Mouse (Mus musculus): ENCODE measurements at regions not wholly inside any gene's neighbourhood (a gene's known extent, or its start where the extent isn't known, plus 50 kb on each side); places are given as distances from the start of the nearest gene placed in this dataset.

DNA sequence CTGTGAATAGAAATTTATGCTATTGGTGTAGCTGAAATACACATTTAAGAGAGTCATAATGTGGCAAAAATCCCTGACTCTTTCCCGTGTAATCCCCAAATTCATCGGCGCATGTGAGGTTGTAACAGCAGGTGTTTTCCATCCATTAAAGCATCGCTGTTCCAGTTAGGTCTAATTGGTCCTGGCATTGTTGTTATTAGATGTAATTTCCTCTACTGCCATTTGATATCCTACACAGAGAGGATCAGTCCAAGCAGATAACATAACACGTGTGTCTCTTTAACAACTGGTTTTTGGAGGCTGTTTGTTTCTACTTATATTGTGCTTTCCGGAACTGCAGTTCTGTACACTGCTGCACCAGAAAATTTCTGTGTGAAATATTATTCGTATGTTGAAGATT is 101.8 kb downstream of the Vgll3 start:
- in situ Hi-C loops (cut with MboI; ENCODE audit: low pct_unique_long_range_greater_than_20kb in 1 of 2, low sequenced_read_pairs in 2 of 2, unreplicated experiment in 1 of 2), result no loop called here

- in situ Hi-C loops (cut with MboI; ENCODE audit: low pct_unique_long_range_greater_than_20kb in 1 of 2, low sequenced_read_pairs in 2 of 2, unreplicated experiment in 1 of 2), result no loop called here
These were observed 110.9 kb downstream of the Vgll3 start for GRCm38 (mm10) chr16:65925986-65926385.

- in situ Hi-C loops (cut with MboI; ENCODE audit: low pct_unique_long_range_greater_than_20kb in 1 of 2, low sequenced_read_pairs in 2 of 2, unreplicated experiment in 1 of 2), result no loop called here
These were observed 148.8 kb downstream of the Vgll3 start for GRCm38 (mm10) chr16:65963829-65964228.

- in situ Hi-C loops (cut with MboI; ENCODE audit: low pct_unique_long_range_greater_than_20kb in 1 of 2, low sequenced_read_pairs in 2 of 2, unreplicated experiment in 1 of 2), result no loop called here
These were observed 149.2 kb downstream of the Vgll3 start for GRCm38 (mm10) chr16:65964260-65964659.

GRCm38 (mm10) chr16:65977075-65977474 is 162.0 kb downstream of the Vgll3 start:
- in situ Hi-C loops (cut with MboI; ENCODE audit: low pct_unique_long_range_greater_than_20kb in 1 of 2, low sequenced_read_pairs in 2 of 2, unreplicated experiment in 1 of 2), result no loop called here

DNA sequence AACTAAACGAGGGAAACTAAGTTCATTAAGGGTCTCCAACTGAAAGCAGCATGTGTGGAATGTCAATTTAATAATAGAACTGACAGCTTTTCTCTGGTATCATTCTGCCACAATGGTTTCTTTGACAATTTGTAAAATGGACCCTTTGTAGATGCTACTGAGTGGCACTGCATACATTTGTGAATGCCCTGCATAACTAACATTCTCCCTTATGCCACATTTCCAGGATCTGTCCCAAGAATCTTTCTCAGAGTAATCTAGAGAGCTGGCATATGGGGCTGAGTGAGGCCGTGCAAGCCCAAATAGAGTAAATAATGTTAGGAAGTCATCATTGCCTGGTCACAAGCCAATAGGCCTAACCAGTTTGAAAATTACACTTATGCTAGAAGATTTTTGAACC is 172.1 kb downstream of the Vgll3 start:
- in situ Hi-C loops (cut with MboI; ENCODE audit: low pct_unique_long_range_greater_than_20kb in 1 of 2, low sequenced_read_pairs in 2 of 2, unreplicated experiment in 1 of 2), result no loop called here

DNA sequence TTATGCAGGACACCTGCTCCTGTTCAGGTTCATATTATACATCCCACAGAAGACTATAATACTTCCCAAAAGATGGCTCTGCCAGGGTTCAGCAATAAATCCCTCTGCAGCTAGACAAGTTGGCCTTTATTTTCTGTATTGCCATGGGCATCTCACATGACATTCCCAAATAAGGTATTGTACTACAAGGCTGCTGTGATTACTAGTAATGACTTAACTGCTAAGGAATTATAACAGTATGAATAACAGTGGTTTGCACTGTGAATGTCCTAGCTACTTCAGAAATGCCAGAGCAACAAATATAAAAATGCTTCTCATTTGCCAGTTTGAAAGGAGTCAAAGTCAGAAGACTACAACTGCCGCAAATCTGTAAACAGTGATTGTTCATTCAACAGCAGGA is 184.3 kb downstream of the Vgll3 start:
- in situ Hi-C loops (cut with MboI; ENCODE audit: low pct_unique_long_range_greater_than_20kb in 1 of 2, low sequenced_read_pairs in 2 of 2, unreplicated experiment in 1 of 2), result no loop called here

DNA sequence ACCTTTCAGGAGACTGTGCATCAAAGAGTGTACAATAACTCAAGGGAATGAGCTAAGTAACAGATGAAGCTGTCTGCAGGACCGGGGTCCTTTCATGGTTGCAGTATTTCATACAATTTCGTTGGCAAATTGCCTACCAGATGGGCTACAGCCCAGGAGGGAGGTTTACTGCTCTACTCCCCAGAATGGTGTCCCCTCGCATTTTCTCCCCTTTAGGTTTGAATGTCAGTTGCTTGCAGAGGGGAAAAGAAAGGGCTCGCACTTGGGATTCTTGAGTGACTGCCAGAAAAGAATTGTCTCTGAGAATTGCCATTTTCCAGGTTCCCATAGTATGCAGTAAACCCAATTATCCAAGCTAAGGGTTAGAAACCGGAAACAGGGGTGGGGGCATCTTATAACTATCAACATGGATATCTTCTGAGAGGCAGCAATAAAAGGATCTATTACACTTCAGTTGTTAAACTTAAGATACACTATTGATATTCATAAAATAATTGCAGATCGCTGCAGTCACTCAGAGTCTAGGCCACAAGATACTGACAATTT is 185.7 kb downstream of the Vgll3 start:
- in situ Hi-C loops (cut with MboI; ENCODE audit: low pct_unique_long_range_greater_than_20kb in 1 of 2, low sequenced_read_pairs in 2 of 2, unreplicated experiment in 1 of 2), result loop anchor here in 1 of 2 experiments (25.0 kb wide), 2 partner anchors 288 to 364 kb away; no protein-coding TSS in a partner anchor

GRCm38 (mm10) chr16:66004689-66005088 is 189.6 kb downstream of the Vgll3 start:
- in situ Hi-C loops (cut with MboI; ENCODE audit: low pct_unique_long_range_greater_than_20kb in 1 of 2, low sequenced_read_pairs in 2 of 2, unreplicated experiment in 1 of 2), result loop anchor here in 1 of 2 experiments (25.0 kb wide), 2 partner anchors 292 to 367 kb away; no protein-coding TSS in a partner anchor

GRCm38 (mm10) chr16:66005954-66006580 is 191.0 kb downstream of the Vgll3 start:
- in situ Hi-C loops (cut with MboI; ENCODE audit: low pct_unique_long_range_greater_than_20kb in 1 of 2, low sequenced_read_pairs in 2 of 2, unreplicated experiment in 1 of 2), result loop anchor here in 1 of 2 experiments (25.0 kb wide), 2 partner anchors 294 to 369 kb away; no protein-coding TSS in a partner anchor

- in situ Hi-C loops (cut with MboI; ENCODE audit: low pct_unique_long_range_greater_than_20kb in 1 of 2, low sequenced_read_pairs in 2 of 2, unreplicated experiment in 1 of 2), result loop anchor here (10.0 to 25.0 kb wide), 3 partner anchors 301 to 389 kb away; no protein-coding TSS in a partner anchor
These were observed 198.6 kb downstream of the Vgll3 start for GRCm38 (mm10) chr16:66013608-66014007.

- in situ Hi-C loops (cut with MboI; ENCODE audit: low pct_unique_long_range_greater_than_20kb in 1 of 2, low sequenced_read_pairs in 2 of 2, unreplicated experiment in 1 of 2), result loop anchor here (10.0 to 25.0 kb wide), 3 partner anchors 303 to 390 kb away; no protein-coding TSS in a partner anchor
These were observed 200.0 kb downstream of the Vgll3 start for GRCm38 (mm10) chr16:66014861-66015602.

GRCm38 (mm10) chr16:66017040-66017439 is 202.0 kb downstream of the Vgll3 start:
- in situ Hi-C loops (cut with MboI; ENCODE audit: low pct_unique_long_range_greater_than_20kb in 1 of 2, low sequenced_read_pairs in 2 of 2, unreplicated experiment in 1 of 2), result loop anchor here (10.0 to 25.0 kb wide), 3 partner anchors 305 to 392 kb away; no protein-coding TSS in a partner anchor

GRCm38 (mm10) chr16:66023397-66023796 is 208.3 kb downstream of the Vgll3 start:
- in situ Hi-C loops (cut with MboI; ENCODE audit: low pct_unique_long_range_greater_than_20kb in 1 of 2, low sequenced_read_pairs in 2 of 2, unreplicated experiment in 1 of 2), result loop anchor here in 1 of 2 experiments (25.0 kb wide), 2 partner anchors 311 to 386 kb away; no protein-coding TSS in a partner anchor

Measured in mouse embryonic stem cell (cell line).